Mouse (Mus musculus): Measurements from ENCODE around the gene Bmp10. TPM values are rescaled to one million over a fixed set of nuclear protein-coding genes. Genes with fewer than 3 reads are reported as not detected.

Bmp10 gene
- total and polyA plus RNA-seq, 2 experiments: 1.7 to 4.0 TPM

- WGBS: 88% methylated on average over 3 of the region's 3 CpGs
Measured at GRCm38 (mm10) chr6:87435791-87436190, 7.0 kb downstream of the Bmp10 start.

GRCm38 (mm10) chr6:87436745-87437144 is 8.0 kb downstream of the Bmp10 start:
- Histone ChIP-seq H3K27ac (replicated peaks; ENCODE audit: insufficient read depth, low read depth, low read length) (no peak overlapping the region), H3K27me3 (ENCODE audit: control insufficient read depth, insufficient read depth, low read length) (no peaks in the 10 kb centered on the region), H3K4me1 (ENCODE audit: control insufficient read depth, insufficient read depth, low read length) (peaks cover 2% of the 10 kb centered on the region; the same call in 1 of the 2 replicates), H3K36me3 (ENCODE audit: control insufficient read depth, insufficient read depth, low read length) (no peaks in the 10 kb centered on the region), H3K79me2 (ENCODE audit: control insufficient read depth, insufficient read depth, low read length) (no peaks in the 10 kb centered on the region), H3K9ac (ENCODE audit: low read depth, low read length) (no peak overlapping the region), H3K4me3 (ENCODE audit: insufficient read depth, low read depth, low read length) (no peak overlapping the region)
- no peak for TF ChIP-seq POLR2A (IDR thresholded peaks at IDR 0.05; ENCODE audit: extremely low read depth, insufficient read depth, low read length)
- TF ChIP-seq CTCF (IDR thresholded peaks at IDR 0.05; ENCODE audit: low read depth, low read length): no peak
- no peak for DNase-seq (ENCODE audit: extremely low read depth, low read depth, low spot score)
- WGBS: 82% methylated on average over 8 of the region's 8 CpGs

More at GRCm38 (mm10) chr6:87435791-87436190, 7.0 kb downstream of the Bmp10 start:
- no peak overlapping the region for H3K4me3 ChIP-seq (ENCODE audit: insufficient read depth, low read depth, low read length)
- H3K27me3 ChIP-seq (ENCODE audit: control insufficient read depth, insufficient read depth, low read length): no peaks in the 10 kb centered on the region
- no peaks in the 10 kb centered on the region for H3K79me2 ChIP-seq (ENCODE audit: control insufficient read depth, insufficient read depth, low read length)
- TF ChIP-seq CTCF (IDR thresholded peaks at IDR 0.05; ENCODE audit: low read depth, low read length) (no peak), POLR2A (IDR thresholded peaks at IDR 0.05; ENCODE audit: extremely low read depth, insufficient read depth, low read length) (no peak)
- no peaks in the 10 kb centered on the region for H3K36me3 ChIP-seq (ENCODE audit: control insufficient read depth, insufficient read depth, low read length)
- DNase-seq (ENCODE audit: extremely low read depth, low read depth, low spot score): no peak
- H3K9ac ChIP-seq (ENCODE audit: low read depth, low read length): no peak overlapping the region
- H3K27ac ChIP-seq (replicated peaks; ENCODE audit: insufficient read depth, low read depth, low read length): no peak overlapping the region
- H3K4me1 ChIP-seq (ENCODE audit: control insufficient read depth, insufficient read depth, low read length): 0 out of 2 replicates have a peak, but pooled peaks cover under 1% of the 10 kb centered on the region

- H3K79me2 ChIP-seq (ENCODE audit: control insufficient read depth, insufficient read depth, low read length): no peaks in the 10 kb centered on the region
- no peaks in the 10 kb centered on the region for H3K36me3 ChIP-seq (ENCODE audit: control insufficient read depth, insufficient read depth, low read length)
- H3K27me3 ChIP-seq (ENCODE audit: control insufficient read depth, insufficient read depth, low read length): no peaks in the 10 kb centered on the region; the same call in 1 of the 2 replicates
- no peak for DNase-seq (ENCODE audit: extremely low read depth, low read depth, low spot score)
- WGBS: 84% methylated on average over 11 of the region's 11 CpGs
- TF ChIP-seq POLR2A (IDR thresholded peaks at IDR 0.05; ENCODE audit: extremely low read depth, insufficient read depth, low read length): no peak
- H3K9ac ChIP-seq (ENCODE audit: low read depth, low read length): no peak overlapping the region
- peaks cover 2% of the 10 kb centered on the region; the same call in 1 of the 2 replicates for H3K4me1 ChIP-seq (ENCODE audit: control insufficient read depth, insufficient read depth, low read length)
- no peak overlapping the region for H3K27ac ChIP-seq (replicated peaks; ENCODE audit: insufficient read depth, low read depth, low read length)
- H3K4me3 ChIP-seq (ENCODE audit: insufficient read depth, low read depth, low read length): no peak overlapping the region
Measured at GRCm38 (mm10) chr6:87443253-87443652, 14.5 kb downstream of the Bmp10 start.

- Histone ChIP-seq H3K4me3 (ENCODE audit: insufficient read depth, low read depth, low read length) (no peak overlapping the region), H3K79me2 (ENCODE audit: control insufficient read depth, insufficient read depth, low read length) (no peaks in the 10 kb centered on the region), H3K27me3 (ENCODE audit: control insufficient read depth, insufficient read depth, low read length) (no peaks in the 10 kb centered on the region; the same call in 1 of the 2 replicates), H3K36me3 (ENCODE audit: control insufficient read depth, insufficient read depth, low read length) (no peaks in the 10 kb centered on the region), H3K9ac (ENCODE audit: low read depth, low read length) (no peak overlapping the region), H3K4me1 (ENCODE audit: control insufficient read depth, insufficient read depth, low read length) (peaks cover 2% of the 10 kb centered on the region; the same call in 1 of the 2 replicates), H3K27ac (replicated peaks; ENCODE audit: insufficient read depth, low read depth, low read length) (no peak overlapping the region)
- WGBS: 57% methylated on average over 7 of the region's 7 CpGs
- no peak for DNase-seq (ENCODE audit: extremely low read depth, low read depth, low spot score)
- TF ChIP-seq CTCF (IDR thresholded peaks at IDR 0.05; ENCODE audit: low read depth, low read length) (no peak), POLR2A (IDR thresholded peaks at IDR 0.05; ENCODE audit: extremely low read depth, insufficient read depth, low read length) (no peak)
Measured at GRCm38 (mm10) chr6:87445222-87445621, 16.4 kb downstream of the Bmp10 start.

- DNase-seq (ENCODE audit: extremely low read depth, low read depth, low spot score): no peak
- Histone ChIP-seq H3K27ac (replicated peaks; ENCODE audit: insufficient read depth, low read depth, low read length) (no peak overlapping the region), H3K4me3 (ENCODE audit: insufficient read depth, low read depth, low read length) (no peak overlapping the region), H3K9ac (ENCODE audit: low read depth, low read length) (no peak overlapping the region), H3K36me3 (ENCODE audit: control insufficient read depth, insufficient read depth, low read length) (no peaks in the 10 kb centered on the region), H3K79me2 (ENCODE audit: control insufficient read depth, insufficient read depth, low read length) (no peaks in the 10 kb centered on the region), H3K27me3 (ENCODE audit: control insufficient read depth, insufficient read depth, low read length) (no peaks in the 10 kb centered on the region; the same call in 1 of the 2 replicates), H3K4me1 (ENCODE audit: control insufficient read depth, insufficient read depth, low read length) (no peaks in the 10 kb centered on the region)
- WGBS: 83% methylated on average over 4 of the region's 4 CpGs
- TF ChIP-seq CTCF (IDR thresholded peaks at IDR 0.05; ENCODE audit: low read depth, low read length) (no peak), POLR2A (IDR thresholded peaks at IDR 0.05; ENCODE audit: extremely low read depth, insufficient read depth, low read length) (no peak)
Measured at GRCm38 (mm10) chr6:87447217-87447616, 18.4 kb downstream of the Bmp10 start.

GRCm38 (mm10) chr6:87449534-87449933 is 20.7 kb downstream of the Bmp10 start:
- no peaks in the 10 kb centered on the region for H3K79me2 ChIP-seq (ENCODE audit: control insufficient read depth, insufficient read depth, low read length)
- no peak overlapping the region for H3K9ac ChIP-seq (ENCODE audit: low read depth, low read length)
- H3K4me3 ChIP-seq (ENCODE audit: insufficient read depth, low read depth, low read length): no peak overlapping the region
- H3K27me3 ChIP-seq (ENCODE audit: control insufficient read depth, insufficient read depth, low read length): no peaks in the 10 kb centered on the region; the same call in 1 of the 2 replicates
- WGBS: 82% methylated on average over 3 of the region's 3 CpGs
- no peaks in the 10 kb centered on the region for H3K36me3 ChIP-seq (ENCODE audit: control insufficient read depth, insufficient read depth, low read length)
- no peaks in the 10 kb centered on the region for H3K4me1 ChIP-seq (ENCODE audit: control insufficient read depth, insufficient read depth, low read length)
- TF ChIP-seq CTCF (IDR thresholded peaks at IDR 0.05; ENCODE audit: low read depth, low read length) (no peak), POLR2A (IDR thresholded peaks at IDR 0.05; ENCODE audit: extremely low read depth, insufficient read depth, low read length) (no peak)
- H3K27ac ChIP-seq (replicated peaks; ENCODE audit: insufficient read depth, low read depth, low read length): no peak overlapping the region
- DNase-seq (ENCODE audit: extremely low read depth, low read depth, low spot score): no peak

All from liver, adult 2 months (tissue).